In the genomic region with DNA sequence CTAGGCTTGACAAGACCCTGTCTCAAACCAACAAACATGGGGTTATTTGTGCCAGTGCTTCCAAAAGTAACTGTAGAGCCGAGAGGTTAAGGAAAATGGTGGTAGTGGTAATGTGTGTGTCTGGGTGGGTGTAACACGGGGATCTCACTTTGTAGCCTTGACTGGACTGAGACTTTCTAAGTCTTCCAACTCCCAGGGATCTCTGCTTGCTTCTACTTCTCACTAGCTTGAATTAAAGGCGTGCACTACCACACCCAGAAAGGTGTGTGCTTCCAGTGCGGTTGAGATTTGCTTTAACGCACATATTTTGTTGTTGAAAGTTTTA, we compare ENCODE assay signal across 7 mouse cellular contexts. TPM values are rescaled to one million over a fixed set of nuclear protein-coding genes. Genes with fewer than 3 reads are reported as not detected.
DNase-seq lines count a peak whose midpoint lies in the region; ATAC-seq and TF ChIP-seq lines count a peak whose summit lies in the region.

No protein-coding gene starts in this region.

- peak overlapping the region; percentile 95 for H3K27ac ChIP-seq in testis, adult 2 months (ENCODE audit: control insufficient read depth, insufficient read depth, low read depth, low read length)
- no peak overlapping the region for H3K27ac ChIP-seq in forebrain, embryonic 13.5 days
- peak overlapping the region; percentile 59 for H3K27ac ChIP-seq in liver, embryonic 14.5 days

- TF ChIP-seq CTCF in testis, adult 2 months (IDR thresholded peaks at IDR 0.05; ENCODE audit: control insufficient read depth, insufficient read depth, insufficient replicate concordance, low read depth, low read length), result no peak
- no peak for TF ChIP-seq CTCF in liver, embryonic 14.5 days (IDR thresholded peaks at IDR 0.05; ENCODE audit: low read depth)

- no peak for DNase-seq in testis, postnatal 10 days (ENCODE audit: low spot score)
- no peak for DNase-seq in liver, embryonic 14.5 days (ENCODE audit: low read depth in 3 of 3, low spot score in 3 of 3)
- no peak for DNase-seq in thymus, postnatal 10 days (ENCODE audit: low spot score in 2 of 2)
- no peak for DNase-seq in ovary, postnatal 36 days (ENCODE audit: low spot score)
- DNase-seq in cerebellum, postnatal 36 days, result no peak

- no peaks in the 10 kb centered on the region for H3K9me3 ChIP-seq in forebrain, embryonic 13.5 days (replicated peaks)
- H3K9me3 ChIP-seq in liver, embryonic 14.5 days (ENCODE audit: control insufficient read depth, low read length), result no peaks in the 10 kb centered on the region

- WGBS in forebrain, embryonic 13.5 days, result 13% methylated on average over 5 of the region's 5 CpGs
- under 1% methylated on average over 5 of the region's 5 CpGs for WGBS in liver, embryonic 14.5 days (ENCODE audit: insufficient replicate concordance)

- no peak for TF ChIP-seq POLR2A in testis, adult 2 months (IDR thresholded peaks at IDR 0.05; ENCODE audit: control insufficient read depth, low read depth, low read length)

- H3K9ac ChIP-seq in forebrain, embryonic 13.5 days, result peak overlapping the region; percentile 82
- H3K9ac ChIP-seq in liver, embryonic 14.5 days (replicated peaks), result peak overlapping the region; percentile 64

- no peaks in the 10 kb centered on the region for H3K36me3 ChIP-seq in testis, adult 2 months (ENCODE audit: control insufficient read depth, insufficient read depth, low read length)
- H3K36me3 ChIP-seq in forebrain, embryonic 13.5 days (ENCODE audit: poor library complexity, severe bottlenecking), result no peaks in the 10 kb centered on the region
- H3K36me3 ChIP-seq in liver, embryonic 14.5 days (replicated peaks; ENCODE audit: control insufficient read depth, insufficient read depth, low read depth), result no peaks in the 10 kb centered on the region

- peaks cover 3% of the 10 kb centered on the region; the same call in 1 of the 2 replicates for H3K4me1 ChIP-seq in testis, adult 2 months (ENCODE audit: control insufficient read depth, insufficient read depth, low read length)
- peaks cover 13% of the 10 kb centered on the region for H3K4me1 ChIP-seq in forebrain, embryonic 13.5 days
- H3K4me1 ChIP-seq in liver, embryonic 14.5 days (replicated peaks; ENCODE audit: control insufficient read depth in 2 of 2, insufficient read depth in 2 of 2, low read length in 1 of 2), result peaks cover 11 to 14% of the 10 kb centered on the region in 2 experiments

- ATAC-seq in forebrain, embryonic 13.5 days, result peak; percentile 42
- ATAC-seq in liver, embryonic 14.5 days (ENCODE audit: insufficient read depth), result peak; percentile 34

- H3K27me3 ChIP-seq in testis, adult 2 months (ENCODE audit: control insufficient read depth, insufficient read depth, low read length), result no peaks in the 10 kb centered on the region
- no peaks in the 10 kb centered on the region for H3K27me3 ChIP-seq in forebrain, embryonic 13.5 days
- no peaks in the 10 kb centered on the region for H3K27me3 ChIP-seq in liver, embryonic 14.5 days (ENCODE audit: control insufficient read depth, insufficient read depth, low read length)

- TF ChIP-seq EP300 in liver, embryonic 14.5 days (IDR thresholded peaks at IDR 0.05; ENCODE audit: low read depth), result no peak

- peak overlapping the region; percentile 95 for H3K4me3 ChIP-seq in testis, adult 2 months (ENCODE audit: control insufficient read depth, low read depth, low read length)
- H3K4me3 ChIP-seq in forebrain, embryonic 13.5 days, result peak overlapping the region; percentile 68
- H3K4me3 ChIP-seq in liver, embryonic 14.5 days (ENCODE audit: insufficient read depth in 1 of 2, low read depth in 2 of 2, low read length in 2 of 2), result peak overlapping the region; percentile 69 to 89

- peak overlapping the region; percentile 65 for H3K4me2 ChIP-seq in forebrain, embryonic 13.5 days
- peak overlapping the region; percentile 97 for H3K4me2 ChIP-seq in liver, embryonic 14.5 days (ENCODE audit: low read depth)

RNA-seq across cellular contexts. Expression of a gene that starts 0.3 kb away (rescaled TPM):
- 4.1 and 4.4 TPM in 2 replicates for polyA plus RNA-seq in testis, adult 2 months (2012; rRNA removed)
- polyA plus RNA-seq in forebrain, embryonic 13.5 days (2015; fragmentation: Nextera tagmentation; extraction: Ambion mirVana), result 27.3 and 28.8 TPM in 2 replicates
- 2.7 and 3.9 TPM in 2 replicates for polyA plus RNA-seq in liver, embryonic 14.5 days (2012; rRNA removed)
- polyA plus RNA-seq in liver, embryonic 14.5 days (2014; fragmentation: Nextera tagmentation; extraction: Ambion mirVana), result 4.0 and 4.4 TPM in 2 replicates

RNA-seq across cellular contexts. Expression of a gene that starts 12.7 kb away (rescaled TPM):
- polyA plus RNA-seq in testis, adult 2 months (2012; rRNA removed), result 6.5 and 18.8 TPM in 2 replicates
- polyA plus RNA-seq in forebrain, embryonic 13.5 days (2015; fragmentation: Nextera tagmentation; extraction: Ambion mirVana), result 0.23 and 0.31 TPM in 2 replicates
- 0.10 and 0.13 TPM in 2 replicates for polyA plus RNA-seq in liver, embryonic 14.5 days (2012; rRNA removed)
- 0.09 TPM in 1 of 2 replicates, not detected in the other for polyA plus RNA-seq in liver, embryonic 14.5 days (2014; fragmentation: Nextera tagmentation; extraction: Ambion mirVana)

RNA-seq across cellular contexts. Expression of a gene that starts 47.9 kb away (rescaled TPM):
- 1.4 and 3.1 TPM in 2 replicates for polyA plus RNA-seq in testis, adult 2 months (2012; rRNA removed)
- polyA plus RNA-seq in forebrain, embryonic 13.5 days (2015; fragmentation: Nextera tagmentation; extraction: Ambion mirVana), result 1.7 TPM in 1 of 2 replicates, not detected in the other
- polyA plus RNA-seq in liver, embryonic 14.5 days (2012; rRNA removed), result 2.5 and 2.9 TPM in 2 replicates
- 1.5 TPM in 1 of 2 replicates, not detected in the other for polyA plus RNA-seq in liver, embryonic 14.5 days (2014; fragmentation: Nextera tagmentation; extraction: Ambion mirVana)
